Mouse (Mus musculus): Measurements from ENCODE around the gene Gm13287. TPM values are rescaled to one million over a fixed set of nuclear protein-coding genes. Genes with fewer than 3 reads are reported as not detected.
"Not testable (repeated sequence)": the region's sequence is repeated elsewhere in the genome, so short reads cannot be mapped to it uniquely, and the experiment has no call there.

Gene Gm13287
- polyA plus RNA-seq, 1 experiment: 0.64 TPM

DNA sequence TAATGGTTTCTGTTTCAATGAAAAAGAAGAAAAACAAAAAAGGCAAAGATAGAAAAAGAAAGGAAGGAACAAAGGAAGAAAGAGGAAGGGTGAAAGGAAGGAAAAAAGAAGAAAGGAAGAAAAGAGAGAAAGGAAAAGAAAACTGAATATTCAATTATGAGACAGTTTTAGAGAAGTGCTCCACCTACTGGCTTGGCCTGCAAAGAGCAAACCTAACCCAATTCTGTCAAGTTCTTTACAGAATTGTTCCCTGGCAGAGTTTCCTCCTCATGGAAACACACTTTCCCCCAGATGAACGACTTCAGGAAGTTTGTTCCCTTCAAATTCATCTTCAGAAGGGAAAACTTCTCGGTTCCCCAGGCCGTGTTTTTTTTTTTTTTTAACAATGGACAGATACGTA is 19.9 kb downstream of the Gm13287 start:
- no peak overlapping the region for H3K4me3 ChIP-seq (replicated peaks)
- no peaks in the 10 kb centered on the region for H3K36me3 ChIP-seq (replicated peaks; ENCODE audit: low read length)
- H3K4me1 ChIP-seq: 0 out of 2 replicates have a peak, but pooled peaks cover 3% of the 10 kb centered on the region
- TF ChIP-seq GATA1 (IDR thresholded peaks at IDR 0.05; ENCODE audit: borderline replicate concordance, low read length): no peak
- no peak for TF ChIP-seq FLI1 (IDR thresholded peaks at IDR 0.05; ENCODE audit: low read length)
- peaks cover 2% of the 10 kb centered on the region for H3K27me3 ChIP-seq (replicated peaks)
- no peaks in the 10 kb centered on the region for H3K9me3 ChIP-seq

DNA sequence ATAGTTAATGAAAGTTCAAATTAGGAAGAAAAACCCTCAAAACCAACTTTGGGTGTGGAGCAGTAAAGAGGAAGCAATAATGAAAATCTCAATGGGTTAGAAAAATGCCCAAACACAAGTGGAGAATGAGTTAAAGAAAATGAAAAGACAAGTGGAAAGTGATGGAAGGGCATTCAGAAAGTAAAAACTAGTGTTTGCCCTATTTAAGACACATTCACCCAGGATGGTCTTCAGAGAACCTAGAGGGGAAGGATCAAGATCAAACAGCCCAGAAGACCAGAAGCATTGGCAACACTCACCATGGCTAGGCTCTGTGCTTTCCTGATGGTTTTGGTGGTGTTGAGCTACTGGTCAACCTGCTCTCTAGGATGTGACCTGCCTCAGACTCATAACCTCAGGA is 24.1 kb downstream of the Gm13287 start, which contains the start of gene Ifna6:
Gene Ifna6 (plus strand): TSS at position 301 of the 400 bp plus-strand sequence.
- H3K36me3 ChIP-seq (replicated peaks; ENCODE audit: low read length); H3K27me3 ChIP-seq (replicated peaks); H3K9me3 ChIP-seq; H3K4me3 ChIP-seq (replicated peaks): not testable (repeated sequence)
- H3K4me1 ChIP-seq: peaks cover 13% of the 10 kb centered on the region

DNA sequence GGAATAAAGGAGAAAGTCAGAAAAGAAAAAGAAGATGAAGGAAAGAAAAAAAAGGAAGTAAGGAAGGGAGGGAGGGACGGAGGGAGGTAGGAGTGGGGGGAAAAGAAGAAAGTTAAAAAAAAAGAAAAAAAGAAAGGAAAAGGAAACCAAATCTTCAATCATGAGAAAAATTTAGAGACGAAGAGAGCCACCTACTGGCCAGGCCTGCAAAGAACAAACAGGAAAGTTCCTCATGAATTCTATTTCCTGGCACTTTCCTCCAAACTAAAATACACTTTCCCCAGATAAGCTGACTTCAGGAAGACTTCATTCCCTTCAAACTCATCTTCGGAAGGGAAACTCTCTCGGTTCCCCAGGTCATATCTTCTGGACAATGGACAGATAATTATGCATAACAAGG is 27.5 kb downstream of the Gm13287 start:
- no peaks in the 10 kb centered on the region for H3K9me3 ChIP-seq
- TF ChIP-seq FLI1 (IDR thresholded peaks at IDR 0.05; ENCODE audit: low read length): no peak
- no peak for TF ChIP-seq GATA1 (IDR thresholded peaks at IDR 0.05; ENCODE audit: borderline replicate concordance, low read length)
- H3K36me3 ChIP-seq (replicated peaks; ENCODE audit: low read length): no peaks in the 10 kb centered on the region
- peaks cover 11% of the 10 kb centered on the region for H3K4me1 ChIP-seq
- H3K27me3 ChIP-seq (replicated peaks): no peaks in the 10 kb centered on the region
- no peak overlapping the region for H3K4me3 ChIP-seq (replicated peaks)

DNA sequence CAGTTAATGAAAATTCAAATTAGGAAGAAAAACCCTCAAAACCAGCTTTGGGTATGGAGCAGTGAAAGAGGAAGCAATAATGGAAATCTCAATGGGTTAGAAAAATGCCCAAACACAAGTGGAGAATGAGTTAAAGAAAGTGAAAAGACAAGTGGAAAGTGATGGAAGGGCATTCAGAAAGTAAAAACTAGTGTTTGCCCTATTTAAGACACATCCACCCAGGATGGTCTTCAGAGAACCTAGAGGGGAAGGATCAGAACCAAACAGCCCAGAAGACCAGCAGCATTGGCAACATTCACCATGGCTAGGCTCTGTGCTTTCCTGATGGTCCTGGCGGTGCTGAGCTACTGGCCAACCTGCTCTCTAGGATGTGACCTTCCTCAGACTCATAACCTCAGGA is 32.2 kb downstream of the Gm13287 start, which contains the start of gene Ifna5:
Gene Ifna5 (plus strand): TSS at position 301 of the 400 bp plus-strand sequence.
- H3K27me3 ChIP-seq (replicated peaks); H3K36me3 ChIP-seq (replicated peaks; ENCODE audit: low read length); H3K4me1 ChIP-seq; H3K9me3 ChIP-seq; H3K4me3 ChIP-seq (replicated peaks): not testable (repeated sequence)

DNA sequence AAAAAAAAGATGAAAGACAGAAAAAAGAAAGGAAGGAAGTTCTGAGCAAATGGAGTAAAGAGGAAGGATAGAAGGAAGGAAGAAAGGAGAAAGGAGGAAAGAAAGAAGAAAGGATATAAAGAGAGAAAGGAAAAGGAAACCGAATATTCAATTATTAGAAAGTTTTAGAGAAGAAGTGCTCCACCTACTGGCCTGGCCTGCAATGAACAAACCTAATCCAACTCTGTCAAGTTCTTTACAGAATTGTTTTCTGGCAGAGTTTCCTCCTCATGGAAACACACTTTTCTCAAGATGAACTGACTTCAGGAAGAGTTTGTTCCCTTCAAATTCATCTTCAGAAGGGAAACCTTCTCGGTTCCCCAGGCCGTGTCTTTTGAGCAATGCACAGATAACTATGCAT is 35.8 kb downstream of the Gm13287 start:
- H3K27me3 ChIP-seq (replicated peaks): peaks cover 7% of the 10 kb centered on the region
- peaks cover 4% of the 10 kb centered on the region; the same call in 1 of the 2 replicates for H3K4me1 ChIP-seq
- no peaks in the 10 kb centered on the region for H3K9me3 ChIP-seq
- TF ChIP-seq FLI1 (IDR thresholded peaks at IDR 0.05; ENCODE audit: low read length): no peak
- no peak for TF ChIP-seq GATA1 (IDR thresholded peaks at IDR 0.05; ENCODE audit: borderline replicate concordance, low read length)
- H3K36me3 ChIP-seq (replicated peaks; ENCODE audit: low read length): no peaks in the 10 kb centered on the region
- no peak overlapping the region for H3K4me3 ChIP-seq (replicated peaks)

DNA sequence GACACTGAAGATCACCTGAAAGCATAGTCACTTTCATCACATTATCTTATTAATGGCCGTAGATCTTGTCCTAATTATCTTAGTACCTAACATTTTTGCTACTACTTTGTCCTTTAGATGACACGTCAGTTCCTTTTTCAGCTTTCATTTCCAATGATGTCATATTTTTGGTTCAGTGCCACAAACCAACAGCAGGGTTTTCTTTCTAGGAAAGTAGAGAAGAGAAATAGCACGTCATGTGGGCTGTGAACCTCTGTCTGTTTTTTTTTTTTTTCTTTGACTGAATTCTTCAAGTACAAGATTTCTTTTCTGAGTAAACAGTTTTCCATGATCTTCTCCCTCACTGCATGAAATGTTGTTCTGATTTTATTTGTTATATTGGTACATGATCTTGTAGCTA is 37.0 kb downstream of the Gm13287 start:
- H3K36me3 ChIP-seq (replicated peaks; ENCODE audit: low read length): no peaks in the 10 kb centered on the region
- no peaks in the 10 kb centered on the region for H3K9me3 ChIP-seq
- TF ChIP-seq GATA1 (IDR thresholded peaks at IDR 0.05; ENCODE audit: borderline replicate concordance, low read length): no peak
- no peak for TF ChIP-seq FLI1 (IDR thresholded peaks at IDR 0.05; ENCODE audit: low read length)
- peaks cover 4% of the 10 kb centered on the region; the same call in 1 of the 2 replicates for H3K4me1 ChIP-seq
- no peak overlapping the region for H3K4me3 ChIP-seq (replicated peaks)
- peaks cover 7% of the 10 kb centered on the region for H3K27me3 ChIP-seq (replicated peaks)

DNA sequence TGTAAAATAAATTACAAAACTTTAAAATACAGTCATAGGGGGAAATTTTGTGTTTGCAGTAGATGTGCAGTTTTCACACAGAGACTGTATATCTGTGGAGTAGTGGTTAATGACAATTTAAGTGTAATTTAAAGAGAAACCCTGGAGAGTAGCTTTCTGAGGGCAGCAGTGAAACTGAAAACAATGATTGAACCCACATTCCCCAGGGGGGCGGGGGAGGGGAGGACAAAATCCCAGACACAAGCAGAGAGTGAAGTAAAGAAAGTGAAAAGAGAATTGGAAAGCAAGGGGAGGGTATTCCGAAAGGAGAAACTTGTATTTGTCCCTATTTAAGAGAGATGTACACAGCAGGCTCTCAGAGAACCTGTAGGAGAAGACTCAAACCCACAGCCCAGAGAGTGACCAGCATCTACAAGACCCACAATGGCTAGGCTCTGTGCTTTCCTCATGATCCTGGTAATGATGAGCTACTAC is 38.4 kb downstream of the Gm13287 start, which contains the start of gene Ifna4:
Gene Ifna4 (plus strand): TSS at position 424 of the 474 bp plus-strand sequence.
- H3K27me3 ChIP-seq (replicated peaks): peaks cover 5% of the 10 kb centered on the region
- peaks cover 4% of the 10 kb centered on the region; the same call in 1 of the 2 replicates for H3K4me1 ChIP-seq
- no peak within 1 kb of the TSS for H3K4me3 ChIP-seq (replicated peaks)
- H3K9me3 ChIP-seq: no peaks in the 10 kb centered on the region
- TF ChIP-seq FLI1 (IDR thresholded peaks at IDR 0.05; ENCODE audit: low read length): no peak
- H3K36me3 ChIP-seq (replicated peaks; ENCODE audit: low read length): no peaks in the 10 kb centered on the region

DNA sequence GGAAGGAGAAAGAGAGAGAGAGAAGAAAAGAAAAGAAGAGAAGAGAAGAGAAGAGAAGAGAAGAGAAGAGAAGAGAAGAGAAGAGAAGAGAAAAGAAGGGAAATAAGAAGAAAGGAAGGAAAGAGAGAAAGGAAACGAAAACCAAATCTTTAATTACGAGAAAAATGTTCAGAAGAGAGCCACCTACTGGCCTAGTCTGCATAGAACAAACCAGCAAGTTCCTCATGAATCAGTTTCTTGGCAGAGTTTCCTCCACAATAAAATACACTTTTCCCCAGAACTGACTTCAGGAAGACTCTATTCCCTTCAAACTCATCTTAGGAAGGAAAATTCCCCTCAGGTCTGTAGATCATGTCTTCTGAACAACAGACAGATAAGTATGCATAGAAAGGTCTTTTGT is 42.3 kb downstream of the Gm13287 start:
- H3K4me1 ChIP-seq: peaks cover 4% of the 10 kb centered on the region; the same call in 1 of the 2 replicates

DNA sequence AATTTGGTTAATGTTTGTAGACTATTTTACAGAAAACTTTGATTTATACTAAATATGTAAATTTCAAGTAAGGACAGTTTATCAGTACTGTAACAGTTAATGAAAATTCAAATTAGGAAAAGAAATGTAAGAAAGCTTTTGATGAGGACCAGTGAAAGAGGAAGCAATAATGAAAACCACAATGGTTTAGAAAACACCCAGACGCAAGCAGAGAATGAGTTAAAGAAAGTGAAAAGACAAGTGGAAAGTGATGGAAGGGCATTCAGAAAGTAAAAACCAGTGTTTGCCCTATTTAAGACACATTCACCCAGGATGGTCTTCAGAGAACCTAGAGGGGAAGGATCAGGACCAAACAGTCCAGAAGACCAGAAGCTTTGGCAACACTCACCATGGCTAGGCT is 46.6 kb downstream of the Gm13287 start, which contains the start of gene Ifna1:
Gene Ifna1 (plus strand): TSS at position 390 of the 400 bp plus-strand sequence.
- peaks cover 8% of the 10 kb centered on the region for H3K27me3 ChIP-seq (replicated peaks)
- no peak within 1 kb of the TSS for H3K4me3 ChIP-seq (replicated peaks)
- no peaks in the 10 kb centered on the region for H3K9me3 ChIP-seq
- no peaks in the 10 kb centered on the region for H3K36me3 ChIP-seq (replicated peaks; ENCODE audit: low read length)
- no peaks in the 10 kb centered on the region for H3K4me1 ChIP-seq
- TF ChIP-seq GATA1 (IDR thresholded peaks at IDR 0.05; ENCODE audit: borderline replicate concordance, low read length) (no peak), FLI1 (IDR thresholded peaks at IDR 0.05; ENCODE audit: low read length) (no peak)

More for the DNA sequence above, 42.3 kb downstream of the Gm13287 start:
- peaks cover 8% of the 10 kb centered on the region for H3K27me3 ChIP-seq (replicated peaks)
- H3K9me3 ChIP-seq: no peaks in the 10 kb centered on the region
- H3K36me3 ChIP-seq (replicated peaks; ENCODE audit: low read length): no peaks in the 10 kb centered on the region
- no peak overlapping the region for H3K4me3 ChIP-seq (replicated peaks)
- no peak for TF ChIP-seq GATA1 (IDR thresholded peaks at IDR 0.05; ENCODE audit: borderline replicate concordance, low read length)
- TF ChIP-seq FLI1 (IDR thresholded peaks at IDR 0.05; ENCODE audit: low read length): no peak

DNA sequence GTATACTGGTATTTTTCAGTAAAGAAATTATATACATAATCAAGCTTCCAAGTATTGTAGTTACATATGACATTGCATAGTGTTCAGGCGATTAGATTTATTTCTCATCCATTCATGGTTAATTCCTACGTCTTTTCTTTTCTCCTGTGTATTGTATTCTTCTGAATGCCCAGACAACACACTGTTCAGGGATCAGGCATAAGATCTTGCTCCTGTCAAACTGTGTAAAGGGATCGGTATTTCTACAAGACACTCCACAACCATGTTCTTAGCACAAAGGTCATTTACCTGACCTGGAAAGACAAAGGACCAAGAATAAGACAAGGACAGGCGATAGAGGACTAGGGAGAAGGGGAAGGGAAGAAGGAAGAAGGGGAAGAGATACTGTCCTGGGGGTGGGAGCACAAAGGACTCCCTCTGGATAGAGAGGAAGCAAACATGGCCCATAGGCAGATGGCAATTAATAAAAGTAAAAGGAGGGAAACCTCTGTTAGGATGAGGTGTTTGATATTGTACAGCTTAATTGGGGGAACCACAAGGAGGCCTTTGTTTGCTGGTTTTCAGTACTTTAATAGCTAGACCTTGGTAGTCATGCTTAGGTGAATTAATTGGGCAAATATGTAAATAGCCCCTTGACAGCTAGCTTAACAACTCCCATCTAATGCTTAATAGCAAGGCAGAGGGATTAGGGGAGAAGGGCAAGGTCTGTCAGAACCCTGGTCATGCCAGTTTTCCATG is 48.1 kb downstream of the Gm13287 start:
- H3K27me3 ChIP-seq (replicated peaks): peaks cover 9% of the 10 kb centered on the region
- TF ChIP-seq GATA1 (IDR thresholded peaks at IDR 0.05; ENCODE audit: borderline replicate concordance, low read length) (no peak), FLI1 (IDR thresholded peaks at IDR 0.05; ENCODE audit: low read length) (no peak)
- no peak overlapping the region for H3K4me3 ChIP-seq (replicated peaks)
- no peaks in the 10 kb centered on the region for H3K36me3 ChIP-seq (replicated peaks; ENCODE audit: low read length)
- no peaks in the 10 kb centered on the region for H3K4me1 ChIP-seq
- no peaks in the 10 kb centered on the region for H3K9me3 ChIP-seq

Other genes starting within 250 kb of the Gm13287 start
- gene Ifna15, start 245.0 kb upstream of the Gm13287 start, polyA plus RNA-seq (2012; ENCODE audit: insufficient read depth, low replicate concordance): not detected in 2 replicates
- gene Ifna14, start 231.5 kb upstream of the Gm13287 start, polyA plus RNA-seq (2012; ENCODE audit: insufficient read depth, low replicate concordance): not detected in 2 replicates
- gene Ifna9, start 210.9 kb upstream of the Gm13287 start, polyA plus RNA-seq (2012; ENCODE audit: insufficient read depth, low replicate concordance): not detected in 2 replicates
- not detected in 2 replicates for gene Ifna12, start 199.9 kb upstream of the Gm13287 start, polyA plus RNA-seq (2012; ENCODE audit: insufficient read depth, low replicate concordance)
- not detected in 2 replicates for gene C87499, start 168.8 kb upstream of the Gm13287 start, polyA plus RNA-seq (2012; ENCODE audit: insufficient read depth, low replicate concordance)
- not detected in 2 replicates for gene Ifna13, start 158.8 kb upstream of the Gm13287 start, polyA plus RNA-seq (2012; ENCODE audit: insufficient read depth, low replicate concordance)
- gene Ifna16, start 126.3 kb upstream of the Gm13287 start, polyA plus RNA-seq (2012; ENCODE audit: insufficient read depth, low replicate concordance): not detected in 2 replicates
- gene Ifna2, start 119.3 kb upstream of the Gm13287 start, polyA plus RNA-seq (2012; ENCODE audit: insufficient read depth, low replicate concordance): not detected in 2 replicates
- gene Ifnab, start 111.9 kb upstream of the Gm13287 start, polyA plus RNA-seq (2012; ENCODE audit: insufficient read depth, low replicate concordance): not detected in 2 replicates
- 0.27 TPM in 1 of 2 replicates, not detected in the other for gene Gm26566, start 81.4 kb upstream of the Gm13287 start, polyA plus RNA-seq (2012; ENCODE audit: insufficient read depth, low replicate concordance)
- gene Klhl9, start 80.8 kb upstream of the Gm13287 start, polyA plus RNA-seq (2012; ENCODE audit: insufficient read depth, low replicate concordance): 1.4 and 2.6 TPM in 2 replicates
- gene Gm13271, start 48.4 kb upstream of the Gm13287 start, polyA plus RNA-seq (2012; ENCODE audit: insufficient read depth, low replicate concordance): not detected in 2 replicates
- not detected in 2 replicates for gene Gm13283, start 43.1 kb upstream of the Gm13287 start, polyA plus RNA-seq (2012; ENCODE audit: insufficient read depth, low replicate concordance)
- not detected in 2 replicates for gene Gm13290, start 29.4 kb upstream of the Gm13287 start, polyA plus RNA-seq (2012; ENCODE audit: insufficient read depth, low replicate concordance)
- gene Gm13289, start 26.3 kb upstream of the Gm13287 start, polyA plus RNA-seq (2012; ENCODE audit: insufficient read depth, low replicate concordance): not detected in 2 replicates
- gene Gm13272, start 23.4 kb upstream of the Gm13287 start, polyA plus RNA-seq (2012; ENCODE audit: insufficient read depth, low replicate concordance): not detected in 2 replicates
- not detected in 2 replicates for gene Ifnz, start 21.1 kb upstream of the Gm13287 start, polyA plus RNA-seq (2012; ENCODE audit: insufficient read depth, low replicate concordance)
- gene Gm13276, start 17.5 kb upstream of the Gm13287 start, polyA plus RNA-seq (2012; ENCODE audit: insufficient read depth, low replicate concordance): not detected in 2 replicates
- gene Gm13277, start 14.6 kb upstream of the Gm13287 start, polyA plus RNA-seq (2012; ENCODE audit: insufficient read depth, low replicate concordance): not detected in 2 replicates
- not detected in 2 replicates for gene Gm13278, start 11.7 kb upstream of the Gm13287 start, polyA plus RNA-seq (2012; ENCODE audit: insufficient read depth, low replicate concordance)
- 0.64 TPM in 1 of 2 replicates, not detected in the other for gene Gm13275, start 8.8 kb upstream of the Gm13287 start, polyA plus RNA-seq (2012; ENCODE audit: insufficient read depth, low replicate concordance)
- gene Gm13279, start 5.9 kb upstream of the Gm13287 start, polyA plus RNA-seq (2012; ENCODE audit: insufficient read depth, low replicate concordance): not detected in 2 replicates
- not detected in 2 replicates for gene Gm13285, start 3.6 kb upstream of the Gm13287 start, polyA plus RNA-seq (2012; ENCODE audit: insufficient read depth, low replicate concordance)
- gene Gm13288, start 2.3 kb downstream of the Gm13287 start, polyA plus RNA-seq (2012; ENCODE audit: insufficient read depth, low replicate concordance): not detected in 2 replicates
- not detected in 2 replicates for gene Ifna7, start 13.0 kb downstream of the Gm13287 start, polyA plus RNA-seq (2012; ENCODE audit: insufficient read depth, low replicate concordance)
- gene Ifna11, start 16.7 kb downstream of the Gm13287 start, polyA plus RNA-seq (2012; ENCODE audit: insufficient read depth, low replicate concordance): not detected in 2 replicates
- not detected in 2 replicates for gene Ifna6, start 24.2 kb downstream of the Gm13287 start, polyA plus RNA-seq (2012; ENCODE audit: insufficient read depth, low replicate concordance)
- not detected in 2 replicates for gene Ifna5, start 32.3 kb downstream of the Gm13287 start, polyA plus RNA-seq (2012; ENCODE audit: insufficient read depth, low replicate concordance)
- not detected in 2 replicates for gene Ifna4, start 38.6 kb downstream of the Gm13287 start, polyA plus RNA-seq (2012; ENCODE audit: insufficient read depth, low replicate concordance)
- not detected in 2 replicates for gene Ifna1, start 46.8 kb downstream of the Gm13287 start, polyA plus RNA-seq (2012; ENCODE audit: insufficient read depth, low replicate concordance)
- not detected in 2 replicates for gene Ifne, start 76.9 kb downstream of the Gm13287 start, polyA plus RNA-seq (2012; ENCODE audit: insufficient read depth, low replicate concordance)